Mouse (Mus musculus) adrenal gland, adult (tissue): ENCODE data around the gene Galnt6.

Source experiments
- DNase-seq, 2 experiments: peaks; one replicate each; pipeline ENCODE4 v3.0.0; 2022 to 2023; ENCODE audit warnings: low spot score in 1 of 2; ENCODE audit not compliant: inconsistent age in 2 of 2

The Galnt6 gene

GRCm38 (mm10) chr15:100754805-100755497 lies 25.8 kb upstream of the Galnt6 start:
- DNase-seq = peak in 1 of 2 experiments; percentile 63

GRCm38 (mm10) chr15:100754041-100754440 lies 24.9 kb upstream of the Galnt6 start:
- DNase-seq = no peak

GRCm38 (mm10) chr15:100753045-100753444 lies 23.9 kb upstream of the Galnt6 start:
- no peak for DNase-seq

GRCm38 (mm10) chr15:100752439-100752838 lies 23.3 kb upstream of the Galnt6 start:
- DNase-seq = no peak

- DNase-seq = peak in 1 of 2 experiments; percentile 37
These were observed 20.8 kb upstream of the Galnt6 start for GRCm38 (mm10) chr15:100749751-100750538.

GRCm38 (mm10) chr15:100748584-100748983 lies 19.4 kb upstream of the Galnt6 start:
- no peak for DNase-seq

- peak in 1 of 2 experiments; percentile 70 for DNase-seq
These were observed 18.2 kb upstream of the Galnt6 start for GRCm38 (mm10) chr15:100747121-100747963.

- DNase-seq = no peak
These were observed 17.4 kb upstream of the Galnt6 start for GRCm38 (mm10) chr15:100746478-100747120.

- DNase-seq = no peak
These were observed 14.1 kb upstream of the Galnt6 start for GRCm38 (mm10) chr15:100743238-100743637.

GRCm38 (mm10) chr15:100739442-100739841 lies 10.3 kb upstream of the Galnt6 start:
- DNase-seq = no peak

- DNase-seq = no peak
These were observed 9.2 kb upstream of the Galnt6 start for GRCm38 (mm10) chr15:100738351-100738781.

- no peak for DNase-seq
These were observed 8.5 kb upstream of the Galnt6 start for GRCm38 (mm10) chr15:100737667-100738066.

- no peak for DNase-seq
These were observed 6.8 kb upstream of the Galnt6 start for GRCm38 (mm10) chr15:100735953-100736300.

GRCm38 (mm10) chr15:100735095-100735952 lies 6.1 kb upstream of the Galnt6 start:
- no peak for DNase-seq

GRCm38 (mm10) chr15:100732580-100732979 lies 3.4 kb upstream of the Galnt6 start:
- peak in 1 of 2 experiments; percentile 27 for DNase-seq

GRCm38 (mm10) chr15:100731081-100731480 lies 1.9 kb upstream of the Galnt6 start:
- DNase-seq = no peak

- DNase-seq = no peak
These were observed 590 bp downstream of the Galnt6 start for GRCm38 (mm10) chr15:100728586-100728985.

GRCm38 (mm10) chr15:100727834-100728233 lies 1.3 kb downstream of the Galnt6 start:
- DNase-seq = no peak

GRCm38 (mm10) chr15:100726721-100727120 lies 2.5 kb downstream of the Galnt6 start:
- DNase-seq = no peak

GRCm38 (mm10) chr15:100723505-100723904 lies 5.7 kb downstream of the Galnt6 start:
- no peak for DNase-seq
